8 mouse cellular contexts compared by ENCODE assay signal in genomic region chr4:108620536-108620935, GRCm38 (mm10). TPM values are rescaled to one million over a fixed set of nuclear protein-coding genes. Genes with fewer than 3 reads are reported as not detected.
DNase-seq lines count a peak whose midpoint lies in the region; ATAC-seq and TF ChIP-seq lines count a peak whose summit lies in the region.

No protein-coding gene starts in this region.

- WGBS in hindbrain, embryonic 10.5 days: 24% methylated on average over 8 of the region's 8 CpGs
- WGBS in macrophage (ENCODE audit: missing documents): 10% methylated on average over 8 of the region's 8 CpGs

- intact Hi-C loops in left cerebral cortex, adult 2 months (cut with DNase I): loop anchor here (1.0 kb wide), 1 partner anchor 213 kb away; the partner anchor contains the start of gene Btf3l4
- intact Hi-C loops in left cerebral cortex, postnatal 14 days (cut with DNase I): no loop called here

- peaks cover 25% of the 10 kb centered on the region for H3K4me1 ChIP-seq in hindbrain, embryonic 10.5 days (replicated peaks)

- TF ChIP-seq CTCF in left cerebral cortex, adult 2 months (IDR thresholded peaks at IDR 0.05): no peak

- peak; percentile 24 for ATAC-seq in common myeloid progenitor, adult 5-6 weeks (replicated peaks; ENCODE audit: low read depth, poor library complexity, severe bottlenecking)

- H3K36me3 ChIP-seq in hindbrain, embryonic 10.5 days: peaks cover 43% of the 10 kb centered on the region
- peaks cover 15% of the 10 kb centered on the region for H3K36me3 ChIP-seq in macrophage (ENCODE audit: inconsistent target)

- peak in 1 of 2 experiments; percentile 18 for DNase-seq in left cerebral cortex, adult 2 months (ENCODE audit: extremely low spot score in 1 of 2, low spot score in 2 of 2)
- DNase-seq in left cerebral cortex, postnatal 14 days (ENCODE audit: low spot score in 2 of 2): no peak
- no peak for DNase-seq in hindbrain, embryonic 10.5 days (ENCODE audit: low spot score)
- no peak for DNase-seq in ovary, postnatal 10 days (ENCODE audit: low spot score)
- DNase-seq in ovary, adult 18-20 months (ENCODE audit: low spot score): no peak
- DNase-seq in gastrocnemius, postnatal 10 days: no peak

- peak overlapping the region; percentile 98 for H3K27ac ChIP-seq in left cerebral cortex, adult 2 months
- peak overlapping the region; percentile 97 for H3K27ac ChIP-seq in hindbrain, embryonic 10.5 days
- H3K27ac ChIP-seq in macrophage: peak overlapping the region; percentile 64

- no peaks in the 10 kb centered on the region for H3K9me3 ChIP-seq in hindbrain, embryonic 10.5 days

- H3K27me3 ChIP-seq in hindbrain, embryonic 10.5 days (ENCODE audit: insufficient read depth, poor library complexity, severe bottlenecking): no peaks in the 10 kb centered on the region

- peak overlapping the region; percentile 95 for H3K4me3 ChIP-seq in left cerebral cortex, adult 2 months
- H3K4me3 ChIP-seq in hindbrain, embryonic 10.5 days: peak overlapping the region; percentile 81
- peak overlapping the region; percentile 89 for H3K4me3 ChIP-seq in macrophage (ENCODE audit: inconsistent target)

- H3K79me2 ChIP-seq in macrophage (ENCODE audit: inconsistent target): peaks cover 67% of the 10 kb centered on the region

RNA-seq across cellular contexts. Expression of gene Cc2d1b, which starts 0.8 kb away (rescaled TPM):
- total RNA-seq in left cerebral cortex, adult 2 months (2021): 10 to 100 TPM; 35.5 to 40.3 TPM
- 10 to 100 TPM; 28.3 to 34.5 TPM for total RNA-seq in left cerebral cortex, postnatal 14 days (2021)
- 28.3 and 36.1 TPM in 2 replicates for total RNA-seq in common myeloid progenitor, adult 5-6 weeks (2017)
- polyA plus RNA-seq in hindbrain, embryonic 10.5 days (2016; fragmentation: Nextera tagmentation; extraction: Ambion mirVana): 24.8 and 26.6 TPM in 2 replicates
- 100 to 1,000 TPM in 20 of 26 experiments, 10 to 100 TPM in 6; 69.7 to 243 (median 159) TPM for total RNA-seq in macrophage (2018; cell fraction: chromatin; rRNA removed)
- 10 to 100 TPM; 24.5 to 50.3 (median 36.2) TPM for total RNA-seq in macrophage (2018; cell fraction: cytosol; rRNA removed)
- total RNA-seq in macrophage (2018; cell fraction: nucleus; rRNA removed): 100 to 1,000 TPM in 6 of 26 experiments, 10 to 100 TPM in 20; 46.3 to 152 (median 76.5) TPM
- 38.2 to 64.5 TPM (median 46.3 TPM) in 3 replicates for polyA plus RNA-seq in macrophage (2018)
- total RNA-seq in gastrocnemius, postnatal 10 days (2021): 10 to 100 TPM; 20.0 to 24.8 TPM

RNA-seq across cellular contexts. Expression of gene Orc1, which starts 41.3 kb away (rescaled TPM):
- total RNA-seq in left cerebral cortex, adult 2 months (2021): not detected
- under 1 TPM in 1 of 2 experiments, not detected in 1; 0.25 TPM for total RNA-seq in left cerebral cortex, postnatal 14 days (2021)
- 13.9 and 16.2 TPM in 2 replicates for total RNA-seq in common myeloid progenitor, adult 5-6 weeks (2017)
- polyA plus RNA-seq in hindbrain, embryonic 10.5 days (2016; fragmentation: Nextera tagmentation; extraction: Ambion mirVana): 14.4 and 22.2 TPM in 2 replicates
- total RNA-seq in macrophage (2018; cell fraction: chromatin; rRNA removed): 1 to 10 TPM in 17 of 26 experiments, under 1 TPM in 7, not detected in 2; 0.39 to 4.8 (median 2.1) TPM
- total RNA-seq in macrophage (2018; cell fraction: cytosol; rRNA removed): 1 to 10 TPM in 2 of 26 experiments, under 1 TPM in 24; 0.23 to 1.2 (median 0.65) TPM
- total RNA-seq in macrophage (2018; cell fraction: nucleus; rRNA removed): 10 to 100 TPM in 1 of 26 experiments, 1 to 10 TPM in 12, under 1 TPM in 13; 0.32 to 16.0 (median 0.98) TPM
- 0.28 to 5.4 TPM (median 0.93 TPM) in 3 replicates for polyA plus RNA-seq in macrophage (2018)
- under 1 TPM; 0.33 to 0.81 TPM for total RNA-seq in gastrocnemius, postnatal 10 days (2021)

RNA-seq across cellular contexts. Expression of gene Prpf38a, which starts 41.4 kb away (rescaled TPM):
- total RNA-seq in left cerebral cortex, adult 2 months (2021): 10 to 100 TPM; 28.5 to 29.3 TPM
- total RNA-seq in left cerebral cortex, postnatal 14 days (2021): 10 to 100 TPM; 37.4 to 38.2 TPM
- total RNA-seq in common myeloid progenitor, adult 5-6 weeks (2017): 116 and 120 TPM in 2 replicates
- 101 and 117 TPM in 2 replicates for polyA plus RNA-seq in hindbrain, embryonic 10.5 days (2016; fragmentation: Nextera tagmentation; extraction: Ambion mirVana)
- 100 to 1,000 TPM in 2 of 26 experiments, 10 to 100 TPM in 24; 32.6 to 113 (median 66.7) TPM for total RNA-seq in macrophage (2018; cell fraction: chromatin; rRNA removed)
- total RNA-seq in macrophage (2018; cell fraction: cytosol; rRNA removed): 100 to 1,000 TPM in 5 of 26 experiments, 10 to 100 TPM in 21; 32.0 to 125 (median 73.3) TPM
- total RNA-seq in macrophage (2018; cell fraction: nucleus; rRNA removed): 100 to 1,000 TPM in 1 of 26 experiments, 10 to 100 TPM in 25; 21.5 to 122 (median 61.3) TPM
- 38.8 to 42.1 TPM (median 40.2 TPM) in 3 replicates for polyA plus RNA-seq in macrophage (2018)
- 10 to 100 TPM; 25.1 to 27.6 TPM for total RNA-seq in gastrocnemius, postnatal 10 days (2021)
